Mouse (Mus musculus) layer of hippocampus, adult 8-10 months (tissue): ENCODE measurements at regions not wholly inside any gene's neighbourhood (a gene's known extent, or its start where the extent isn't known, plus 50 kb on each side); places are given as distances from the start of the nearest gene placed in this dataset.
A peak's percentile ranks its signal among the peaks of the same experiment; 100 is the strongest.

ENCODE experiments used
- DNase-seq, 2 experiments: peaks; one replicate each; pipeline ENCODE4 v3.0.0; 2022; ENCODE audit warnings: low spot score in 2 of 2

GRCm38 (mm10) chrX:95291676-95292075, 95.0 kb upstream of the Arhgef9 start:
- DNase-seq, result peak in 1 of 2 experiments; percentile 41

GRCm38 (mm10) chrX:95282038-95282437, 85.4 kb upstream of the Arhgef9 start:
- DNase-seq, result no peak

DNA sequence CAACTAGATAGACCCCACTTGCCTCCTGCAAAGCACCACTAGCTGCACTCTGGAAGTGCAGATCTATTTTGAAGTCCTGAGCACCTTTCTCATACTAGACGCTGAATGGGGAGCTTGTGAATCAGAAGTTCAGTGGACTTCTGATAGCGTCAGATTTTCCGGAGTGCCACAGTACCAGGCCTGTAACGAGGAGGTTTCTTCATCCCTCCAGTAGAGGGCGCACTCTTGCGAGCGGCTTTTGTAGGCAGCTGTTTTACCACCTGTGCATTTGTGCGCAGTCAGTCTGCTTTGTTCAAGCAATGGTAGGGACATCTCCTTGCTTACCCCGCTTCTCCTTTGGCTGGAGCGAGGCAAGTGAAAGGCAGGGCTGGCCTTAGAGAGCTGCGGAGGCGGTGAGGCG, 56.9 kb upstream of the Arhgef9 start:
- peak; percentile 5 to 7 for DNase-seq
